Mouse (Mus musculus) erythroid progenitor cell, adult 5-6 weeks (primary cell): ENCODE data around the gene Hadhb. TPM values are rescaled to one million over a fixed set of nuclear protein-coding genes. Genes with fewer than 3 reads are reported as not detected.
"Not testable (repeated sequence)": the region's sequence is repeated elsewhere in the genome, so short reads cannot be mapped to it uniquely, and the experiment has no call there.

Experiments
- ATAC-seq: replicated peaks from 2 replicates; pipeline ENCODE4 v1.8.0; 2016; ENCODE audit warnings: moderate number of reproducible peaks, mild to moderate bottlenecking, moderate TSS enrichment, inconsistent platforms; ENCODE audit not compliant: poor library complexity, low FRiP score, severe bottlenecking
- total RNA-seq, 2 experiments: library from RNA; stranded (forward) in 1 of 2; stranded (reverse) in 1 of 2; fragments of 150-400 nt in 1 of 2; fragments of 186-747, 209-891 nt in 1 of 2; gene quantifications; 2 replicates each; pipeline versions ENCODE4 v1.2.3 to v1.2.4; 2015 to 2017; ENCODE audit warnings: low replicate concordance in 2 of 2

Hadhb gene
- total RNA-seq, 2 experiments from 2014 or later, result 34.8 to 49.9 TPM

DNA sequence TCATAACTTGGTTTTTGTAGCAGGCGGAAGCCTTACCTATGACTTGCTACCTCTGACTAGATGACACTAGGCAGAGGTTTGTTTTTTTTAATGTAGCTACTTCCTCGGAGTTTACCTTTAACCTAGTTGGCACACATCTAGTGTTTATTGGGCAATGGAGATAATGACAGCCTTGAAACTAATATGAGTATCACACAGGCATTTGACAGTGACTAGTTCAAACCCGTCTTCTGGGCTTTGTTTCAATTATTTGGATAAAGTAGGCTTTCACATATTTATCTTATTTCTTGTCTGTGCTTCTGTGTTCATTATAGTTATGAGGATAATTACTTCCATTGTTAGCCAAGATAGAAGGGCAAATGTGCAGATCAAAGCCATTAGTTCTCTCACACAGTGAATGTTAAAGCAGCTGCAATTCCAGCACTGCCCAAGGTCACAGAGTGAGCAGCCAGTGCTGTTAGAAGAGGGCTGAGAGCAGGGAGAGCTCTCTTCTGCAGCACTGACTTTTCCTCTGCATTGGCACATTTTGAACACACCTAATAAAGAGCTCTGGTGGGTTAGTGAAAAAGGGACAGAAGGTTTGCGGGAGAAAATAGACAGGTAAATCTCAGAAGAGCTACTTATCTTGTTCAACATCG, 15.4 kb downstream of the Hadhb start:
- ATAC-seq, result no peak

DNA sequence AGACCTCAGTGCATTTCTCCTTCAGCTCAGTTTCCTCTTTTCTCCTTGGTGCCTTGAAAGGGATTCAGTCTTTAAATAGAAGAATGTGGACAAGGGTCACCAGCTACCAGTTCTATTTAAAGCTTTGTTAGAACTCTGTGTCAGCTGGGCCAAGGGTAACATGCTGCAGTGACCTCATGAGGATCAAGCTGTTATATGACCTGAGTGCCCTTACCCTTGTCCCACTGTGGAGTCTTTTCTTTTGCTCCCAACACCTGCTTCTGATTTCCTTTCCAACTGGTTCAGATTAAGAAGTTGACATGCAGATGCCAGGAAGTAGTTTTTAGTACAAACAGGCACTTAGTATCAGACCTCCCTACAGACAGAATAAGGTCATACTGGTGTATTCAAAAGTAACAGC, 17.1 kb downstream of the Hadhb start:
- no peak for ATAC-seq

DNA sequence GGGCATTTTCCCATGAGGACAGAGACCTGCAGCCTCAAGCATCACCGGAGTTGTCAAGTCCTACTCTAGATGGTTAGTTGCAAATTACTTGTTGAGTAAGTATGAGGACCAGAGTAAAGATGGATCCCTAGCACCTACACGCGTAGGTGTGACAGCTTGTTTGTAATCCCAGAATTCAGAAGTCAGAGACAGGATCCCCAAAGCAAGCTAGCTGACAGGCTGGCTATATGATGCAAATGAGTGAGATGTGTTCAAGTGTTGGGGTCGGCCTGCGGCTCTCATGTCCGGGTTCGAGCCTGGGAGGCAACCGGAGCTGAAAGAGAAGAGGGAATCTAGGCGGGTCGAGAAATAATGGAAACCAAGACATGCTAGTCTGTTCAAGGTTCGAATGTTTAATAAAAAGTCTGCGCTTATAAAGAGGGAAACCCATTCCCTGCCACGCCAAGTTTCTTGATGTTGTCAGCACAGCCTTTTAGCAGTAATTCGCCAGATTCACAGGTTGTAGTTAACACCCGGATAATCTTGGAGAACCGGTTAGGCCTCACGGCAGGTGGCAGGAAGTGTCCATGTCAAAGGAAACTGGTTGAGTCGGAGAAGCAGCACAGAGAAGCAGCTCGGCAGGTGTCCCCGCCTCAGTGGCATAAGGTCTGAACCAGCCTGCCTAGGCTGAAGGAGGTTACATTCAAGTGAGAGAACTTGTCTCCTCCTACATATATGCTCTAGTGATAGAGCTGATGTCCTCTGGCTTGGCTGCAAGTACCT, 18.1 kb downstream of the Hadhb start:
- ATAC-seq, result no peak

DNA sequence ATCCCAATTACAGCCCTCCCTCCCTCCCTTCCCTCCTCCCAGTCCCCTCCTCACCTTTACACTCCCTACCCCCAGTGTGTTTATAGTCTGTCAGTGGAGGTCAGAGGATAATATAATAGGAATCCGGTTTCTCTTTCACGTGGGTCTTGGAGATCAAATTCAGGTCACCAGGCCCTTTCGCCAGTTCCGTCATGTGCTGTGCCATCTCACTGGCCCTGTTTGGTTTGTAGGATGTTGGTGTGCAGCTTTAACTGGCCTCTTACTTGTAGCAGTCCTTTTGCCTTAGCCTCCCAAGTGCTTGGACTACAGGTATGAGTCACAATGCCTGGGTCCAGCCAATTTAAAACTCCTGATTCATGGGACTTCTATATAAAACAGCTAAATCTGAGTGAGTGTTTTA, 20.8 kb downstream of the Hadhb start:
- no peak for ATAC-seq

DNA sequence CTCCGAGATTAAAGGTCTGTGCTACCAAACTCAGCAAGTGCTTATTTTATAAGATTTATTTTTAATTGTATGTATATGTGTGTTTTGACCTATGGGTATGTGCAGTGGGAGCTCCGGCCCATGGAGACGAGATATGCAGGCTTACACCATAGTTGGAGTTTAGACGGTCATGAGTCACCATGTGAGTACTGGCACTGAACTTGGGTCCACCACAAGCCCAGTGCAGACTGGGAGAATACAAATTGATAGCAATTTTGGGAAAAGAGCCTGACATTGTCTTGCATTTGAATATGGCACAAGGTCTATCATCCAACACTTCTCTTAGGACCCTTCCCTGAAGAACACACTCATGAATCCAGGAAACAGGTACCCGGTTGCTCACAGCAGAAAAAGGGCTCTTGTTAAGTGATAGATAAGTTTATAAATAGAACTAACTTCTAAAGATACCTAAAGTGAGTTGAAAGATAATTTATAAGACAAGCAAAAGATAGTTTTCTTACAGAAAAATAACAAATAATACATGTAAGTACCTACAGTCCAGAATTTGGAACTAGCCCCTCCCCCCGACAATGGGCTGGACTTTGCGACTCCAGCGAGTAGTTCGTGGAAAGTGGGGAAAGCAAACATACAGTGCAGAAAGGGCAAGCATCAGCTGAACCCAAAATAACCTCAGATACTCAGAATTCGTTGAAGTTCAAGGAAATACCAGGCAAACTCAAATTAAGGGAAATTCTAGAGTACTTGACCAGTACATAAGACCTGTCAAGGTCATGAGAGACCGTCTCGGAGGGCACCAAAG, 32.8 kb downstream of the Hadhb start:
- ATAC-seq, result no peak

DNA sequence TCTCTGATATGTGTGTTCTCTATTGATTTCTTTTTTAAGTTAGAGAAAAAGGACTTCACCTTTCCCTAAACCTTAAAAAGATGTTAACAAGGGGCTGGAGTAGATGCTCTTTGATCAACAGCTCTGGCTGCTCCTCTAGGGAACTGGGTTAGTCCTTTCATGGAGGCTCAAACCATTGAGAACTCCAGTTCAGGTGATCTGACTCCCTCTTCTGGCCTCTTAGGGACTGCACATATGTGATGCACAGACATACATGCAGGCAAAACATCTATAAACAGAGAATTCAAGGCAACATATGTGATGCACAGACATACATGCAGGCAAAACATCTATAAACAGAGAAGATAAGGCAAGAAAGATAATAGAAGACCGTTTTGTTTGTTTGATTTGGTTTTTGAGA, 37.4 kb downstream of the Hadhb start:
- no peak for ATAC-seq

DNA sequence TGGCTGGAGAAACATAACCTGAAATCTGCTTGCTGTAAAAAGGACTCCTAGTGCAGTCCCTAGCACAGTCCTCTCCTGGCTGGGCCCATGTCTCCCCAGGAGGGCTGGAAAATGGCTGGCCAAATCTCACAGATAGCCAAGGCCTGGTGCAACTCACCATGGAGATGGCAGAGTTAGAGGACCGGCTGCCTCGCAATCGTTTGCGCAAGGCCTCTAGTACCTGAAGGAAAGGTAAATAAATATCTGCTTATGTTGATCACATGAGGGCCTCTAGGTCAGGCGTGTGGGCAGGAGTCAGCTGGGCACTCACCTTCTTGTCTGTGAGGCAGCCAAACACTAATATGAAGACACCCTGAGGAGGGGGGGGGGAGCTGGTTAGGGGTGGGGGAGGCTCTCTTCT, 40.3 kb downstream of the Hadhb start:
- no peak for ATAC-seq

DNA sequence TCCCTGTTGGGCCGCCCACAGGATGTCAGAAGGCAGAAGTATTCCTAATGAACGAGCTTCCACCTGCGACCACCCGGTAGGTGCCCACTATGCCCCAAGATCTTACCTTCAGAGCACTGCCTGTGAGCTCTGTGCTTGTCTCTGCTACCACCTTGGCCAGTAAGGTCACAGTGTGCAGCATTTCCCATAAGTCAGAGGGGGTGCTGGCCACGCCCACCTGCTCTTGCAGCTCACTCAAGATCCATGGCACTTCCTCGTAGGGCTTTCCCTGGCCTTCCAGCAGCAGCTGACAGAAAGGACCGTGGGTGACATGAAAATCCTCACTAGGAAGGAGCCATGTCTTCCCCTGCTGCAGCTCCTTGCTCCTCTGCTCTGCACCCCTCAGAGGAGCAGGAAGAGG, 43.2 kb downstream of the Hadhb start:
- no peak for ATAC-seq

DNA sequence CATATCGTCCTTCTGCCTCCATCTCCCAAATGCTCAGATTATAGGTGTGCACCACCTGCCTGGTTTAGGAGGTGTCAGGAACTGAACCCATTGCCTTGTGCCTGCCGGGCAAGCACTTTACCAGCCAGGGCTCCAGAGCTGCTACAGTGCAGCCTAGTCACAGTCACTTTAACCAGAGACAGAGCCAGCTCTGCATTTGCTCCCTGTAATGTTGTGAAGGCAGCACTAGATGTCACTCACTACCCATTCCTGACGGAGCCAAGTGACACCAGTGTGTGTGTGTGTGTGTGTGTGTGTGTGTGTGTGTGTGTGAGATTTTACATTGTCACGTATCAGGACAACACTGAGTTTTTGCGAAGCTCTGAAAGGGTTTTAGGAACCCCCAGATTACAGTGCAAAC, 46.5 kb downstream of the Hadhb start:
- ATAC-seq, result no peak

DNA sequence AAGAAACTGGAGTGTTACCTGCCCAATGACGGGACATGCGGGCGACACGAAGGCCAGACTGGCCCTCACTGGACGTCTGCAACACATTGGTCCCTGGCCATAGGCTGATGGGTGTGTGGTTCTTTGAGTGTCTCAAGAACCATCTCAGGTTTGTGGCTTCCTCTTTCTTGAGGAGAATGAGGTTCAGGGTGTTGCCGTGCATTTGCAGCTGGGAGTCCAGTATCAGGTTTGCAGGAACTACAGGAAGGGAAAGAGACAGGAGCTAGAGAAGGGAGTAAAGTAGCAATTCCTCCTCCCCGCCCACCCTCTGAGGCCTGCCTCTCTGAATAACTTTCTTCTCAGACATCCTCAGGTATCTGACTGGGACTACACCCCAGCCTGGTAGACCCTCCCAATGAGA, 47.2 kb downstream of the Hadhb start:
- no peak for ATAC-seq

DNA sequence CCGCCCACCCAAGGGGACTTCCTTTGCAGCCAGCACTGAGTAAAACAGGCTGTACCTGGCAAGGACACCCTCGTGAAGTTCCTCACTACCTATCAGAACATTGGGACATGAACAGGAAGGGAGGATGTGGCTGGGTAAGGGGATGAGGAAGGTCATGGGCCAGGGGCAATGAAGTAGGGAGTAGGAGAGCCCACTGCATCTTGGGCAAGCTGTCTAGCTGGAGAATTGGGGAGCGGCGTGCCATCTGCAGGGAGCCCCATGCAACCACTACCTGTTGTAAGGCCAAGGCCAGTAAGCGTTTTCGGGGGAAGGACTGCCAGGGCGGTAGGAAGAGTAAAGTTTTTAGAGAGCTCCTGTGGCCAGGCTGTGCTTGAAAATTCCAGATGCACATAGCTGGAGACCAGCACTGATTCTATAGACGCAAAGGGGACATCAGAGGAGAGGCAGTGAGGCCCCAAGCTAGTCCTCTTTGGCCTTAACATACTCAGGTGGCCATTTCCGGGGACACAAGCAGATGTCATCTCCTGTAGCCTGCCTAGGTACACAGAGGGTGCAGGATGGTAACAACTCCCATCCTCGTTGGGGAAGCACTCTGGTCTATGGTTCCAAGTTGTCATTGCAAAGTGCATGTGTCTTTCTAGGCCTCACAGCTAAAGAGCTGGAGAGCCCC, 48.3 kb downstream of the Hadhb start:
- ATAC-seq, result no peak

DNA sequence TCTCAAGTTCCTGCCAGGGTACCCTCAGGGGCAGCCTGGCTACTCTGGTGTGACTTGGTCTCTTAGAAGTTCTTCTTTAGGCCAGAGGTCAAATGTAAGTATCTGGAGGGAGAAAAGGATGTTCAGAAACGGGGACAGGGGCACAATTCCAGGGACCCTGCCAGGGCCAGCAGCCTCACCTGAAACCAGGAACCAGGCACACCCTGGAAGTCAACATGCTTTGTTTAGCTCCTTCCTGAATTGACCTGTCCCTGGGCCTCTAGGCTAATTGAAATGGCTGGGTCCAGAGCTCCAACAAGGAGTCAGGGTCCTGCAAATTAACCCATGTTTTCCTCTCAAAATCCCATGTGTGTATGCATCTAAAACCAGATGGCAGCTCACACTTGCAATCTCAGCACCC, 49.4 kb downstream of the Hadhb start:
- no peak for ATAC-seq

DNA sequence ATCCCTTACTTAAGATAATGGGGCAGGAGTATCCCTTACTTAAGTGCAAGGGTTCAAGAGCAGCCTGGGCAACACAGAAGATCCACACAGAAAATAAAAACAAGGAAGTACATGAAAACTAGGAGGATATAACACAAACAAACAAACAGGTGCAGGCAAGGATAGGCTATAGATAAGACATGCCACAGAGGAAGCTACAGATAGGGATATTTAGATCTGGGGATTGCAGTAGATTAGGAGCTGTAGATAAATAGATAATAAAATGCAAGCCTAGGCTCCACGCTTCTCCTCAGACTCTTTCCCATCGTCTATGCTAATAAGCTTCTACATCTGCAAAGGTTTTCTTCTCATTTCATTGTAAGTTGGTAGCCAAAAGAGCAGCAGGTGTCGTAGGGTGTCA, 50.0 kb downstream of the Hadhb start:
- no peak for ATAC-seq

DNA sequence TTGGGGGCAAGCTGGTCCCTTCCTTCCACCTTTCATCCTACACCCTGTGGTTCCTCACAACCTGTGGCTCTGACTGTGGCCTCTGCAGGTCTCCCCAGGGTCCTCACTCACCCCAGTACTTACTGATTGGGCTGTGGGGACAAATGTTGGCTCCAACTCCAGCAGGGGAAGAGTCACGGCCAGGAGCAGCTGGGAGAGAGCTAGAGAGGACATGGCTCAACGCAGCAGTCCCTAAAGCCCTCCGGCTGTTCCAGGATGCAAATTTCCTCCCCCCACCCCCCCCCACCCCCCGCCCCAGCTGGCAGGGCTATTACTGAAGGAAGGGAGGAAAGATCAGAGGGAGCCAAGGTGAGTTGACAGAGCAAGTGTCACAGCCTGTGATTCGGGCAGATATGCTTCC, 50.4 kb downstream of the Hadhb start, which contains the start of gene Adgrf3:
Adgrf3 (minus strand) TSS at position 230 of the 400 bp plus-strand sequence.
- no peak for ATAC-seq

DNA sequence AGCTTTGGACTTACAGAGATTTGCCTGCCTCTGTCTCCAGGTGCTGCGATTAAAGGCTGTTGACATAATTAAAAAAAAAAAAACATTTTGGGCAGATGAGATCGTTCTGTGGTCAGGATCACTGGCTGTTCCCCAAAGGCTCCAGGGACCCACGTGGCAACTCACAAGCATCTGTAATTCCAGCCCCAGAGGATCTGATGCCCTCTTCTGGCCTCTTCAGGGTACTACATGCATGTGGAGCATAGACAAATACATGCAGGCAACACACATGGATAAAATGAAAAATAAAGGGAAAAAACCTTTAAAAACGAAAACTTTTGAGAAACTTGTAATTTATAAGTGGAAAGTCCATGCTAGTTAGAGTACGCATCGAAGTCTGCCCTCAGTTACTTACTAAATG, 52.2 kb downstream of the Hadhb start:
- ATAC-seq, result 0 out of 2 replicates have a peak, but pooled peaks have one; percentile 63

DNA sequence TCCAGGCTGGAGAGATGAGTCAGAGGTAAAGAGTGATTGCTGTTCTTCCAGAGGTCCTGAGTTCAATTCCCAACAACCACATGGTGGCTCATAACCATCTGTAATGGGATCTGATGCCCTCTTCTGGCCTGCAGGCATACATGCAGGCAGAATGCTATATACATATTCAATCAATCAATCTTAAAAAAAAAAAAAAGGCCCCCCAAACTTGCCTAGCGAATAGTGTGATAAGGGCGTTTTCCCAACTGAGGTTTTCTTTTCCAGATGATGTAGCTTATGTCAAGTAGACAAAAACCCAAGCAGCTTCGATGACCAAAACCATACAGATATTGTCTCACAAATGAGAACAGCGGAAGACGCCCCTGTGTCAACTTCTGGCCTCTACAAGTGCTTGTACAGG, 55.7 kb downstream of the Hadhb start:
- not testable (repeated sequence) for ATAC-seq

DNA sequence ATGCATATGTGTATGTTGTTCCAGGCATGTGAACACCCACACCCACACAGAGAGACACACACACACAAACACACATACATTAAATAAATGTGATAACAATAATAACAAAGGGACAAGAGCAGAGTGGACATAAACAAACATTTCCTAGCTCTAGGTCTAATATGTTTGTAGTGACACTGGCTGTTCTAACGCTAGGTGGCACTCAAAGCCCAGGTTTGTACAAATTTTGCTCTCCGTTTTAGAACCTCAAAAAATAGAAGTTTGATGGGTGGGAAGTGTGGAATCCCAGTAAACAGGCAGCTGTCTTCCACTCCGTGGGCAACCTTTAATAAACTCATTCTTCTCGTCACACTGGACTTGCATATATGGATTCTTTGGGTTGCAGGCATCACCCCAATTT, 59.8 kb downstream of the Hadhb start:
- no peak for ATAC-seq

DNA sequence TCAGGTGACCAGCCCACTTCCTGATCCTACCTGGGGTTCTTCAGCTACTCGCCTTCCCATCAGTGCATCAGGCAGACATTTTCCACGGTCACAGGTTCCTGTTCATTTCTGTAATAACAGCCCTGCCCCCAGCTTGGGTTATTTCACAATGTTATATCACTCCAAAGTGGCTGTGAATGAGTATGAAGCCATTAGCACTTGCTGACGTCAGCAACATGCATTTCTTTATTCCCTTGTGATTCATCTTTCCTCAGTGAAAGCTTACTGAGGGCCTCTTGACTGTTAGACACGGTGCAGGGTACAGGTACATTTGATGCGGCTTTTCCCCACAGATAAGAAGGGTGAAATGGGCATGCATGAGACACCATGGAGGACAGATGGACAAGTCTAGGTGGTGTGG, 60.9 kb downstream of the Hadhb start:
- ATAC-seq, result no peak

DNA sequence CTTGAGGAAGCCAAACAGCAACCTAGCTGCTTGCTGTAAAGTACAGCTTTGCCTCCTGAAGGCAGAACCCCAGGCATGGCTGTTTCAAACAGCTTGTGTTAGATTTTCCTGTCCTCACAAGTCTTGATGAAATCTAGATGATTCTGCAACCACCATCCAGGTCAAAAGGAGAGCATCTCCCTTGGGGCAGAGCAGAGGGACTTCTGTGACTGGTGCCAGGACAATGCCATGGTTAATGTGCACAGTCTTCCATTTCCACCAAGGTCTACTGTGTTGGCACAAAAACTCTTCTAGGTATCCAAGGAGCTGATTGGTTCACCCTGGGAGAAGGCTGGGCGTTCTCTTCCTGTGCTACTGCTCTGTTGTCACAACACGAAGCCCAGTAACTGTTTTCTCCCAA, 64.7 kb downstream of the Hadhb start:
- no peak for ATAC-seq

DNA sequence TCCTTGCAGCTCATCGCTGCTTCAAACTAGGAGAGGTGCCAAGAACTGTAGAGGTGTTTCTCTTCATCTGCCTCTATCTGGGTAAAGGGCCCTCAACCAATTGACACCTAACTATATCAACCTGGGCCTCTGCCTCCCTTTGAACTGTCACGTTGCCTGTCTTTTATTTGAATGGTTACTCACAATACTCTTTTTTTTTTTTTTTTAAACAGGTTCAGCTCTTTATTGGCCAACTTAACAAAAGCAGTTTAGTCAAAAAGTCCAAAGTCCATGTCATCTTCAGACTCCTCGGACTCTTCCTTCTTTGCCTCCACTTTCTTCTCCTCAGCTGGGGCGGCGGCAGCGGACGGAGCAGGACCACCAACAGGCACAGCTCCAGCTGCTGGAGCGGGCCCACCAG, 65.6 kb downstream of the Hadhb start:
- no peak for ATAC-seq
